Mouse (Mus musculus) midbrain, embryonic 16.5 days (tissue): ENCODE data around the gene Olfr340. TPM values are rescaled to one million over a fixed set of nuclear protein-coding genes. Genes with fewer than 3 reads are reported as not detected.
"Not testable (repeated sequence)": the region's sequence is repeated elsewhere in the genome, so short reads cannot be mapped to it uniquely, and the experiment has no call there.

ENCODE experiments used
- ATAC-seq: fragments of 200-750 bp; cut with Nextera tagmentation; 2 replicates; pipeline ENCODE4 v1.8.0; 2017; ENCODE audit warnings: moderate TSS enrichment
- H3K27ac ChIP-seq: fragments of 300-500 bp; sonication (generic); 2 replicates; pipeline ENCODE4 v1.5.1; 2014; ENCODE audit warnings: mild to moderate bottlenecking, low read length, mixed read lengths
- H3K27me3 ChIP-seq: fragments of 300-500 bp; sonication (generic); 2 replicates; pipeline ENCODE4 v1.6.1; 2014; ENCODE audit warnings: low read depth, low read length, mixed read lengths; ENCODE audit not compliant: control insufficient read depth, insufficient read depth
- H3K36me3 ChIP-seq: fragments of 300-500 bp; sonication (generic); 2 replicates; pipeline ENCODE4 v1.6.1; 2014; ENCODE audit warnings: mild to moderate bottlenecking, low read length, moderate library complexity, mixed read lengths; ENCODE audit not compliant: control insufficient read depth, insufficient read depth
- H3K4me1 ChIP-seq: fragments of 300-500 bp; sonication (generic); 2 replicates; pipeline ENCODE4 v1.6.1; 2014; ENCODE audit warnings: mild to moderate bottlenecking, low read length, mixed read lengths; ENCODE audit not compliant: control insufficient read depth, insufficient read depth
- H3K4me2 ChIP-seq: fragments of 300-500 bp; sonication (generic); 2 replicates; pipeline ENCODE4 v1.6.1; 2014; ENCODE audit warnings: mild to moderate bottlenecking, low read length, mixed read lengths
- H3K4me3 ChIP-seq: fragments of 300-500 bp; sonication (generic); 2 replicates; pipeline ENCODE4 v1.5.1; 2014; ENCODE audit warnings: low read depth, mild to moderate bottlenecking, low read length, moderate library complexity, mixed read lengths
- H3K9ac ChIP-seq: fragments of 300-500 bp; sonication (generic); 2 replicates; pipeline ENCODE4 v1.6.1; 2014; ENCODE audit warnings: low read depth, low read length, mixed read lengths
- H3K9me3 ChIP-seq: fragments of 300-500 bp; sonication (generic); replicated peaks from 2 replicates; pipeline ENCODE4 v1.6.1; 2014; ENCODE audit warnings: mild to moderate bottlenecking, low read length, mixed read lengths; ENCODE audit not compliant: control insufficient read depth, poor library complexity, severe bottlenecking
- WGBS: fragments of 180-500 bp; shearing (Covaris S2); extraction: QIAGEN DNeasy Blood & Tissue Kit; methylation state at CpG from one replicate; pipeline ENCODE4 v1.1.7; 2014; 5-methylcytosine and 5-hydroxymethylcytosine counted together
- polyA plus RNA-seq: library from polyadenylated mRNA; unstranded; fragments of >200 nt; fragmentation: Nextera tagmentation; extraction: Ambion mirVana; gene quantifications from 2 replicates; pipeline ENCODE4 v1.2.1, GENCODE M21; 2015

The Olfr340 gene
- not detected in 2 replicates for polyA plus RNA-seq

- Histone ChIP-seq H3K9me3 (peaks cover 5% of the 10 kb centered on the region; the same call in 1 of the 2 replicates), H3K9ac (no peak within 1 kb of the TSS), H3K4me2 (no peak within 1 kb of the TSS), H3K4me3 (no peak within 1 kb of the TSS), H3K4me1 (no peaks in the 10 kb centered on the region), H3K27ac (no peak within 1 kb of the TSS), H3K36me3 (no peaks in the 10 kb centered on the region), H3K27me3 (no peaks in the 10 kb centered on the region)
- WGBS: 73% methylated on average over 1 of the region's 1 CpGs
- no peak for ATAC-seq
Observed at GRCm38 (mm10) chr2:36452287-36452686, at the start of gene Olfr340. Gene Olfr340, plus strand, starts transcription at chr2:36452587.

- 86% methylated on average over 3 of the region's 3 CpGs for WGBS
Observed at GRCm38 (mm10) chr2:36415174-36415573, 37.2 kb upstream of the Olfr340 start.

GRCm38 (mm10) chr2:36415591-36415990, 36.8 kb upstream of the Olfr340 start:
- H3K27ac ChIP-seq, H3K27me3 ChIP-seq, H3K4me2 ChIP-seq, H3K4me3 ChIP-seq, H3K9ac ChIP-seq, H3K4me1 ChIP-seq, ATAC-seq, H3K36me3 ChIP-seq: not testable (repeated sequence)
- 90% methylated on average over 7 of the region's 7 CpGs for WGBS
- peaks cover 14% of the 10 kb centered on the region; the same call in 1 of the 2 replicates for H3K9me3 ChIP-seq

More at GRCm38 (mm10) chr2:36415174-36415573, 37.2 kb upstream of the Olfr340 start:
- not testable (repeated sequence) for H3K4me1 ChIP-seq, H3K4me2 ChIP-seq, H3K4me3 ChIP-seq, H3K36me3 ChIP-seq, H3K27me3 ChIP-seq, ATAC-seq, H3K9ac ChIP-seq, H3K27ac ChIP-seq
- H3K9me3 ChIP-seq: peaks cover 14% of the 10 kb centered on the region; the same call in 1 of the 2 replicates

- WGBS: 84% methylated on average over 3 of the region's 3 CpGs
- H3K4me3 ChIP-seq: no peak within 1 kb of the TSS
- H3K4me2 ChIP-seq: no peak within 1 kb of the TSS
- H3K27me3 ChIP-seq: no peaks in the 10 kb centered on the region
- H3K9me3 ChIP-seq: peaks cover 14% of the 10 kb centered on the region; the same call in 1 of the 2 replicates
- H3K9ac ChIP-seq: no peak within 1 kb of the TSS
- no peaks in the 10 kb centered on the region for H3K4me1 ChIP-seq
- no peak for ATAC-seq
- H3K27ac ChIP-seq: no peak within 1 kb of the TSS
- no peaks in the 10 kb centered on the region for H3K36me3 ChIP-seq
Observed at GRCm38 (mm10) chr2:36418647-36419046, 33.7 kb upstream of the Olfr340 start, which contains the start of gene Olfr339. Gene Olfr339, plus strand, starts transcription at chr2:36418947.

- no peaks in the 10 kb centered on the region for H3K36me3 ChIP-seq
- H3K9ac ChIP-seq: no peak overlapping the region
- ATAC-seq: no peak
- no peak overlapping the region for H3K27ac ChIP-seq
- H3K4me2 ChIP-seq: no peak overlapping the region
- H3K27me3 ChIP-seq: no peaks in the 10 kb centered on the region
- peaks cover 11% of the 10 kb centered on the region; the same call in 1 of the 2 replicates for H3K9me3 ChIP-seq
- H3K4me1 ChIP-seq: no peaks in the 10 kb centered on the region
- no peak overlapping the region for H3K4me3 ChIP-seq
Observed at GRCm38 (mm10) chr2:36473634-36474033, 21.2 kb downstream of the Olfr340 start.

GRCm38 (mm10) chr2:36482368-36482767, 30.0 kb downstream of the Olfr340 start, which contains the start of gene Olfr341:
Gene Olfr341, minus strand, starts transcription at chr2:36482468.
- no peak within 1 kb of the TSS for H3K27ac ChIP-seq
- no peak within 1 kb of the TSS for H3K9ac ChIP-seq
- ATAC-seq: no peak
- H3K4me1 ChIP-seq: no peaks in the 10 kb centered on the region
- H3K36me3 ChIP-seq: no peaks in the 10 kb centered on the region
- no peak within 1 kb of the TSS for H3K4me3 ChIP-seq
- no peak within 1 kb of the TSS for H3K4me2 ChIP-seq
- H3K27me3 ChIP-seq: no peaks in the 10 kb centered on the region
- H3K9me3 ChIP-seq: peaks cover 4% of the 10 kb centered on the region; the same call in 1 of the 2 replicates

Other genes with a start within 250 kb of the Olfr340 start
- gene Ptgs1, start 222.2 kb upstream of the Olfr340 start, polyA plus RNA-seq: 4.0 and 5.5 TPM in 2 replicates
- gene Olfr338, start 79.1 kb upstream of the Olfr340 start, polyA plus RNA-seq: not detected in 2 replicates
- gene Olfr339, start 33.6 kb upstream of the Olfr340 start, polyA plus RNA-seq: not detected in 2 replicates
- not detected in 2 replicates for gene Olfr341, start 29.9 kb downstream of the Olfr340 start, polyA plus RNA-seq
- not detected in 2 replicates for gene Olfr342, start 72.4 kb downstream of the Olfr340 start, polyA plus RNA-seq
- not detected in 2 replicates for gene Olfr344, start 114.1 kb downstream of the Olfr340 start, polyA plus RNA-seq
- not detected in 2 replicates for gene Olfr345, start 187.5 kb downstream of the Olfr340 start, polyA plus RNA-seq
- gene Olfr346, start 233.2 kb downstream of the Olfr340 start, polyA plus RNA-seq: not detected in 2 replicates